Mouse (Mus musculus) right cerebral cortex, postnatal 25 days (tissue): Measurements from ENCODE around the gene Ccl12.

Experiments used
- DNase-seq: peaks from one replicate; pipeline ENCODE4 v3.0.0; 2022

Gene Ccl12

GRCm38 (mm10) chr11:82101529-82101928, at the start of gene Ccl12:
Gene Ccl12 (plus strand): TSS chr11:82101845.
- DNase-seq = no peak

GRCm38 (mm10) chr11:82053849-82054248, 47.8 kb upstream of the Ccl12 start:
- DNase-seq = no peak

- peak; percentile 25 for DNase-seq
Observed at GRCm38 (mm10) chr11:82057646-82058045, 44.0 kb upstream of the Ccl12 start, which contains the start of gene Ccl11. Gene Ccl11 (plus strand): TSS chr11:82057823.

GRCm38 (mm10) chr11:82062226-82062625, 39.4 kb upstream of the Ccl12 start:
- no peak for DNase-seq

GRCm38 (mm10) chr11:82063454-82063853, 38.2 kb upstream of the Ccl12 start:
- DNase-seq = no peak

GRCm38 (mm10) chr11:82066953-82067571, 34.6 kb upstream of the Ccl12 start:
- no peak for DNase-seq

- DNase-seq = no peak
Observed at GRCm38 (mm10) chr11:82071076-82071475, 30.6 kb upstream of the Ccl12 start.

GRCm38 (mm10) chr11:82072374-82072773, 29.3 kb upstream of the Ccl12 start:
- DNase-seq = no peak

- DNase-seq = no peak
Observed at GRCm38 (mm10) chr11:82072984-82073383, 28.7 kb upstream of the Ccl12 start.

GRCm38 (mm10) chr11:82073686-82074085, 28.0 kb upstream of the Ccl12 start:
- DNase-seq = no peak

GRCm38 (mm10) chr11:82077031-82077430, 24.6 kb upstream of the Ccl12 start:
- DNase-seq = no peak

- no peak for DNase-seq
Observed at GRCm38 (mm10) chr11:82078136-82078730, 23.4 kb upstream of the Ccl12 start.

GRCm38 (mm10) chr11:82080865-82081264, 20.8 kb upstream of the Ccl12 start:
- no peak for DNase-seq

- no peak for DNase-seq
Observed at GRCm38 (mm10) chr11:82084360-82084759, 17.3 kb upstream of the Ccl12 start.

- DNase-seq = no peak
Observed at GRCm38 (mm10) chr11:82099511-82100323, 1.9 kb upstream of the Ccl12 start.

- no peak for DNase-seq
Observed at GRCm38 (mm10) chr11:82101087-82101486, 558 bp upstream of the Ccl12 start.

- DNase-seq = no peak
Observed at GRCm38 (mm10) chr11:82109611-82110010, 8.0 kb downstream of the Ccl12 start.

GRCm38 (mm10) chr11:82110372-82111248, 9.0 kb downstream of the Ccl12 start:
- no peak for DNase-seq

GRCm38 (mm10) chr11:82114885-82115284, 13.2 kb downstream of the Ccl12 start, which contains the start of gene Ccl8:
Gene Ccl8 (plus strand): TSS chr11:82115185.
- DNase-seq = no peak

- no peak for DNase-seq
Observed at GRCm38 (mm10) chr11:82116041-82116440, 14.4 kb downstream of the Ccl12 start.

- no peak for DNase-seq
Observed at GRCm38 (mm10) chr11:82132977-82133376, 31.3 kb downstream of the Ccl12 start.

GRCm38 (mm10) chr11:82136196-82136595, 34.6 kb downstream of the Ccl12 start:
- no peak for DNase-seq
